Mouse (Mus musculus) bone marrow, adult 2 months (tissue): Measurements from ENCODE around the gene Trpm6. TPM values are rescaled to one million over a fixed set of nuclear protein-coding genes. Genes with fewer than 3 reads are reported as not detected.

ENCODE experiments used
- H3K27ac ChIP-seq: fragments of 200-500 bp; 2 replicates; pipeline ENCODE4 v1.5.1; 2012; ENCODE audit warnings: low read depth, mild to moderate bottlenecking, control low read depth, inconsistent platforms, low read length; ENCODE audit not compliant: control insufficient read depth, poor library complexity, insufficient read depth
- H3K4me1 ChIP-seq: fragments of 200-500 bp; 2 replicates; pipeline ENCODE4 v1.6.1; 2011; ENCODE audit warnings: low read length; ENCODE audit not compliant: control insufficient read depth, insufficient read depth
- H3K4me3 ChIP-seq: fragments of 200-500 bp; replicated peaks from 2 replicates; pipeline ENCODE3; 2011; ENCODE audit warnings: mild to moderate bottlenecking, low read depth, low read length, control low read depth; ENCODE audit not compliant: control insufficient read depth
- CTCF ChIP-seq: fragments of 200-500 bp; IDR thresholded peaks from 2 replicates; pipeline ENCODE4 v1.5.1; 2011; ENCODE audit warnings: low read length, control low read depth; ENCODE audit not compliant: control insufficient read depth, insufficient read depth
- POLR2A ChIP-seq: fragments of 200-500 bp; IDR thresholded peaks from 2 replicates; pipeline ENCODE4 v1.6.1; 2011; ENCODE audit warnings: low read depth, mild to moderate bottlenecking, control low read depth, low read length, borderline replicate concordance; ENCODE audit not compliant: control insufficient read depth
- WGBS: fragments of 180-500 bp; shearing (Covaris S2); methylation state at CpG from one replicate; pipeline ENCODE4 v1.1.7; 2018; 5-methylcytosine and 5-hydroxymethylcytosine counted together
- polyA plus RNA-seq: library from polyadenylated mRNA; stranded (reverse); fragments of >200 nt; gene quantifications from 2 replicates; pipeline ENCODE4 v1.2.4, GENCODE M21; 2011; ENCODE audit warnings: low replicate concordance; ENCODE audit not compliant: missing spikeins, insufficient read depth, insufficient read length

Gene Trpm6
- polyA plus RNA-seq, 1 experiment: not detected

DNA sequence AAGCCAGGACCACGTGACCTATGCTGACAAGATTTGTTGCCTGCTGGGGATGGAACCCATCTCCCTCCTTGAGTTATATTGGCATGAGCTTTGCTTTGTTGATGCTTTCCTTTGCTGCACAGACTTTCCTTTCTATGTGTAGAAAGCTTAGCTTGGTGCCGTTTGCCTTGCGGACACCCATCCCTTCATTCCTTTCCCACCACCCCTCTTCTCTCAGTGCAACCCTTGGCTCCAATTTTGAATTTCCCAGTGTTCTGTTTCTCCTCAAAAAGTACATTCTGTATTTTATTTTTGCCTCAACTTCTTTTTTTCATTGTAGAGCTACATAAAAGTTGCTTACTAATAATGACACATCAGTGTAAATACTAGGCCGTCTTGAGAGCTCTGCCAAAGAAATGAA lies 96.6 kb downstream of the Trpm6 start:
- Histone ChIP-seq H3K27ac (no peak overlapping the region), H3K4me1 (no peaks in the 10 kb centered on the region), H3K4me3 (no peak overlapping the region)
- TF ChIP-seq CTCF: no peak
- TF ChIP-seq POLR2A: no peak
- WGBS: 82% methylated on average over 4 of the region's 4 CpGs

- TF ChIP-seq CTCF (no peak), POLR2A (no peak)
- Histone ChIP-seq H3K4me3 (no peak overlapping the region), H3K4me1 (no peaks in the 10 kb centered on the region), H3K27ac (no peak overlapping the region)
- 50% methylated on average over 4 of the region's 4 CpGs for WGBS
Observed at GRCm38 (mm10) chr19:18868311-18868710, 118.5 kb downstream of the Trpm6 start.

- Histone ChIP-seq H3K27ac (no peak overlapping the region), H3K4me3 (no peak overlapping the region), H3K4me1 (no peaks in the 10 kb centered on the region)
- no peak for TF ChIP-seq CTCF
- TF ChIP-seq POLR2A: no peak
- 58% methylated on average over 6 of the region's 6 CpGs for WGBS
Observed at GRCm38 (mm10) chr19:18872792-18873569, 123.2 kb downstream of the Trpm6 start.

GRCm38 (mm10) chr19:18873709-18874644 lies 124.2 kb downstream of the Trpm6 start:
- 69% methylated on average over 16 of the region's 16 CpGs for WGBS
- H3K4me3 ChIP-seq: no peak overlapping the region
- no peak overlapping the region for H3K27ac ChIP-seq
- H3K4me1 ChIP-seq: no peaks in the 10 kb centered on the region
- TF ChIP-seq CTCF: no peak

- WGBS: 55% methylated on average over 4 of the region's 4 CpGs
- H3K27ac ChIP-seq: no peak overlapping the region
- H3K4me1 ChIP-seq: no peaks in the 10 kb centered on the region
- no peak for TF ChIP-seq CTCF
- no peak for TF ChIP-seq POLR2A
- H3K4me3 ChIP-seq: no peak overlapping the region
Observed at GRCm38 (mm10) chr19:18879264-18879663, 129.5 kb downstream of the Trpm6 start.

DNA sequence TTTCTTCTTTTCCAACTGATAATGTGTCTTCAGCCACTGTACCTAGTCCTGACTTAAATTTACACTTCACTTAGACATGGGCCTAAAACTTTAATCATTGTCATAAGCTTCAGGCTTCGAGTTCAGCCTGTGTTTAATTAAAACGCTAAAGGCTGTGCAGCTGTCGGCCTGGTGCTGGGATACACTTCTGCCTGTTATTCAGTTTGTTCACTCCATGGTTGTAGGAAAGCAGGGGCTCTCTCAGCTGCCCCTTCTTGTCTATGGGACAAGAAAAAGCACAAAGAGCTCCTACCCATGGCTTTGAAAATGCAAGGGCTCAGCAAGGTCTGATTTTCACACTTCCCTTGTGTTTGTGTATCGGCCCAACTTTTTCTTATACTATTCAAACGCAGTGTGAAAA lies 131.4 kb downstream of the Trpm6 start:
- WGBS: 84% methylated on average over 5 of the region's 5 CpGs
- no peak overlapping the region for H3K4me3 ChIP-seq
- TF ChIP-seq POLR2A (no peak), CTCF (no peak)
- H3K4me1 ChIP-seq: no peaks in the 10 kb centered on the region
- no peak overlapping the region for H3K27ac ChIP-seq

DNA sequence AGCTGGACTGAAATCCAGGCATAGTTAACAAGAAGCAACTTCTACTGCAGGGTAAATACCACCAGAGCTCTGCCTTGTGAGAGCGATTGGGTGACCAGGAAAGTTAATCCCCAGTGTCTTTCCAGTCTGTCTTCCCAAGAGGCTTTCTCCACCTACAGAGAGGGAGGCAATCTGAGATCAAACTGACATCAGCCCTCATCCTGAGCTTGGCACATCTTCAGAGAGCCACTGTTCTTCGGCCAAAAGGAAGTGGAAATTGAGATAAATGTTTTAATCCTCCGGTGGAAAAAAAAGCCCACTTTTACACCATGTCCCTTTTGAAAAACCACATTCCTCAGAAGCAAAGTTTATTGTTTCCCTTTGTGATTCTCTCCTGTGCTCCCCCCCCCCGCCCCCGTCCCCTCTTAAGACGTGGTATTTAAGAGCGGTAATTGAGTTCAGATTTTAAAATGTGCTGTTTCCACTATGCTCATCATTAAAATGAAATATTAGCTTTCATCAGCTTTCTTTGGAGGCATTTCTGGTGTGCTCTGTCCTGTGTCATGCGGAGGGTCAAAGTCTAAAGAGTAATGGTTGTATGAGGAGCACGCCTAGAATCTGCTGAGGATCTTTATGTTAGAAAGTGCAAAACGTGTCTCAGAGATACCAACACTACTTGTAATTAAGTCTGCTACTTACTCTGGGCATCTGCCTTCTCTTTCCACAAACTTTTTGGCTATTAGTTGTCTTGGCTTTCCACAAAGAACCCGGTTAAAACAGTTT lies 138.0 kb downstream of the Trpm6 start:
- TF ChIP-seq POLR2A: no peak
- no peak for TF ChIP-seq CTCF
- 53% methylated on average over 11 of the region's 11 CpGs for WGBS
- no peak overlapping the region for H3K27ac ChIP-seq
- no peaks in the 10 kb centered on the region for H3K4me1 ChIP-seq
- no peak overlapping the region for H3K4me3 ChIP-seq

DNA sequence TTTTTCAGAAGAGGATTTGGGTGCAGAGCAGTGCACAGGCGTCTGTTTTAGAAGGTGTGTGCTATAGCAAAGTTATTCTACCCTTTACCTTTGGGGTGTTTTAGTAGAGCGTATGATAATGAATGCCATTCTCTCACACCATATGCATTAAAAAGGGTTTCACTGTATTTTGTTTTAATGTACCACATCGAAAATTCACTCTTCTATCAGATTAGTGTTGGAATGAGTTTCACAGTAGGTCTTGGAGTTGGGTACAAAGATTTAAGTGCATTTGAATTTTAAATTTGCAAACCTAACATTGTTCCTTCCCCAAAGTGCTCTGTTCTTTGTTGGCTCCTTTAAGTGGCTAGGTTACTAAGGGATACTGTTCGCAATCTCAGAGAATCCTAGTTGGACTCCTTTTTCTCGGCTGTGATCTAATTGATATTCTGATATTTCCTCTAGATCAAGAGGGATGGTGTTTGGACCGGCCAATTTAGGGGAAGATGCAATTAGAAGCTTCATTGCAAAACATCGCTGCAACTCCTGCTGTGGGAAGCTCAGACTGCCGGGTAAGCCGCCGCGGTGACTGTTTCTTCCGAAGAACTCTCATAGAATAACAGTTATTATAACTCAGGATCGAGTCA lies 138.8 kb downstream of the Trpm6 start:
- TF ChIP-seq POLR2A (no peak), CTCF (no peak)
- WGBS: 40% methylated on average over 13 of the region's 13 CpGs
- no peak overlapping the region for H3K27ac ChIP-seq
- H3K4me1 ChIP-seq: no peaks in the 10 kb centered on the region
- no peak overlapping the region for H3K4me3 ChIP-seq
